Mouse (Mus musculus) bone marrow macrophage, adult 2 months (primary cell): ENCODE measurements around the gene Spats2.

ENCODE experiments used
- CTCF ChIP-seq: IDR thresholded peaks from 2 replicates; pipeline ENCODE4 v1.5.1; 2012; ENCODE audit warnings: low read depth, mild to moderate bottlenecking, low read length, moderate library complexity
- POLR2A ChIP-seq: IDR thresholded peaks from 2 replicates; pipeline ENCODE4 v1.6.1; 2012; ENCODE audit warnings: mild to moderate bottlenecking, low read depth, low read length, borderline replicate concordance

DNA sequence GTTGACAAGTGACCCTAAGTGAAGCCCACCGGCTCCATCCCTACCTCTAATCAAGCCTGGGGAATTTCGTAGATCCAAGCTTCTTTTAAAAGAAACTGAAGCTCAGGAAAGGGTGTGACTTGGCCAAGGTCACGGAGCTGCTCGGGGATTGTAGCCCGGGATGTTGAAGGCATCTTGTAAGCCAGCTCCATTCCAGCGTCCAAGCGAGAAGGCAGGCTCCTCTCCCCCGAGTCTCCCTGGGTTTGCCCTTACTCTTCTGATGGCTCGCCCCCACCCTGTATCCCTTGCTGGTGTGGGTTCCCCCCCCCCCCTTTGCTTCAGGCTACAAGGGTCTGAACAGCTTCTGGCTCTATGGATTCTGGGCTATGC lies 27.2 kb upstream of the Spats2 start:
- TF ChIP-seq CTCF (no peak), POLR2A (no peak)
